In genomic region chrX:75759036-75759435, GRCm38 (mm10) we compare ENCODE assay signal across 7 mouse cellular contexts.
DNase-seq lines count a peak whose midpoint lies in the region; ATAC-seq and TF ChIP-seq lines count a peak whose summit lies in the region.
"Not testable (repeated sequence)": the region's sequence is repeated elsewhere in the genome, so short reads cannot be mapped to it uniquely, and the experiment has no call there.

No protein-coding gene starts in this region.

- H3K4me1 ChIP-seq in intestine, embryonic 14.5 days (replicated peaks; ENCODE audit: control insufficient read depth, insufficient read depth, low read length); limb, embryonic 14.5 days (ENCODE audit: control insufficient read depth, insufficient read depth, low read length); midbrain, embryonic 10.5 days: not testable (repeated sequence)

- H3K9ac ChIP-seq in intestine, embryonic 14.5 days (ENCODE audit: low read length); limb, embryonic 14.5 days (ENCODE audit: low read depth, low read length, severe bottlenecking): not testable (repeated sequence)

- peak overlapping the region; percentile 81 for H3K27ac ChIP-seq in gastrocnemius, adult 2 months
- H3K27ac ChIP-seq in intestine, embryonic 14.5 days (ENCODE audit: low read depth); limb, embryonic 14.5 days (replicated peaks; ENCODE audit: low read depth, low read length); midbrain, embryonic 10.5 days (replicated peaks): not testable (repeated sequence)

- peak overlapping the region; percentile 57 for H3K4me3 ChIP-seq in gastrocnemius, adult 2 months
- not testable (repeated sequence) for H3K4me3 ChIP-seq in intestine, embryonic 14.5 days (ENCODE audit: low read depth, low read length); limb, embryonic 14.5 days (replicated peaks; ENCODE audit: low read length); midbrain, embryonic 10.5 days

- not testable (repeated sequence) for H3K9me3 ChIP-seq in intestine, embryonic 14.5 days (ENCODE audit: control insufficient read depth, low read length); limb, embryonic 14.5 days (ENCODE audit: control insufficient read depth, low read length); midbrain, embryonic 10.5 days (replicated peaks)

- peak; percentile 59 for TF ChIP-seq CTCF in gastrocnemius, adult 2 months (IDR thresholded peaks at IDR 0.05)

- H3K27me3 ChIP-seq in intestine, embryonic 14.5 days (replicated peaks; ENCODE audit: control insufficient read depth, insufficient read depth, low read length); limb, embryonic 14.5 days (ENCODE audit: control insufficient read depth, insufficient read depth, low read length); midbrain, embryonic 10.5 days (ENCODE audit: low read depth, poor library complexity, severe bottlenecking): not testable (repeated sequence)

- not testable (repeated sequence) for TF ChIP-seq POLR2A in limb, embryonic 14.5 days (IDR thresholded peaks at IDR 0.05; ENCODE audit: borderline replicate concordance, extremely low read depth, insufficient read depth, insufficient read length)

- not testable (repeated sequence) for ATAC-seq in intestine, embryonic 14.5 days (replicated peaks; ENCODE audit: low FRiP score, low TSS enrichment, low read depth); limb, embryonic 14.5 days (ENCODE audit: low FRiP score, low read depth)

- 67% methylated on average over 12 of the region's 12 CpGs for WGBS in intestine, embryonic 14.5 days
- WGBS in limb, embryonic 14.5 days, result 59% methylated on average over 11 of the region's 12 CpGs
- 82% methylated on average over 12 of the region's 12 CpGs for WGBS in midbrain, embryonic 10.5 days

- peak; percentile 71 for DNase-seq in R1 (ENCODE audit: low read depth, low spot score)
- peak; percentile 44 for DNase-seq in embryo, embryonic 10.5 days (ENCODE audit: low spot score)
- DNase-seq in gastrocnemius, adult 2 months, result not testable (repeated sequence)
- peak; percentile 80 for DNase-seq in intestine, embryonic 14.5 days (ENCODE audit: low spot score)
- peak; percentile 47 for DNase-seq in limb, embryonic 14.5 days (ENCODE audit: low spot score)
- peak; percentile 42 for DNase-seq in midbrain, embryonic 10.5 days (ENCODE audit: low spot score)
- DNase-seq in retina, embryonic 14.5 days (ENCODE audit: low spot score), result peak; percentile 61

- H3K4me2 ChIP-seq in intestine, embryonic 14.5 days (ENCODE audit: low read length); limb, embryonic 14.5 days (replicated peaks; ENCODE audit: low read depth, low read length, severe bottlenecking): not testable (repeated sequence)

- intact Hi-C loops in gastrocnemius, adult 2 months (cut with DNase I), result not testable (repeated sequence)

- H3K36me3 ChIP-seq in intestine, embryonic 14.5 days (ENCODE audit: control insufficient read depth, insufficient read depth, low read length); limb, embryonic 14.5 days (ENCODE audit: control insufficient read depth, insufficient read depth, low read length): not testable (repeated sequence)
- peaks cover 13% of the 10 kb centered on the region for H3K36me3 ChIP-seq in midbrain, embryonic 10.5 days
